Mouse (Mus musculus): ENCODE results near the gene Rasd2. TPM values are rescaled to one million over a fixed set of nuclear protein-coding genes. Genes with fewer than 3 reads are reported as not detected.
A peak's percentile ranks its signal among the peaks of the same experiment; 100 is the strongest.

The Rasd2 gene
- polyA plus RNA-seq (2015; fragmentation: Nextera tagmentation; extraction: Ambion mirVana) = 0.21 and 0.29 TPM in 2 replicates

- H3K4me3 ChIP-seq = peak within 1 kb of the TSS; percentile 55
- no peaks in the 10 kb centered on the region for H3K9me3 ChIP-seq
- H3K9ac ChIP-seq = peak within 1 kb of the TSS; percentile 26
- no peak for ATAC-seq (ENCODE audit: insufficient number of reproducible peaks, low FRiP score, low TSS enrichment, low read depth)
- H3K4me1 ChIP-seq = peaks cover 21% of the 10 kb centered on the region
- H3K27ac ChIP-seq = no peak within 1 kb of the TSS
- WGBS = 2% methylated on average over 42 of the region's 42 CpGs
- no peaks in the 10 kb centered on the region for H3K36me3 ChIP-seq
- H3K4me2 ChIP-seq = peak within 1 kb of the TSS; percentile 97
- H3K27me3 ChIP-seq = peaks cover 67% of the 10 kb centered on the region
These were observed at the start of gene Rasd2 for GRCm38 (mm10) chr8:75213686-75214085. TSS of gene Rasd2 (plus strand) at chr8:75213944.

- WGBS = 32% methylated on average over 5 of the region's 5 CpGs
- Histone ChIP-seq H3K4me3 (no peak overlapping the region), H3K27ac (no peak overlapping the region), H3K4me1 (0 out of 2 replicates have a peak, but pooled peaks cover 3% of the 10 kb centered on the region), H3K9me3 (no peaks in the 10 kb centered on the region), H3K4me2 (no peak overlapping the region), H3K9ac (no peak overlapping the region), H3K27me3 (no peaks in the 10 kb centered on the region), H3K36me3 (no peaks in the 10 kb centered on the region)
- 0 out of 2 replicates have a peak, but pooled peaks have one; percentile 66 for ATAC-seq (ENCODE audit: insufficient number of reproducible peaks, low FRiP score, low TSS enrichment, low read depth)
These were observed 44.4 kb upstream of the Rasd2 start for GRCm38 (mm10) chr8:75169363-75169762.

GRCm38 (mm10) chr8:75172009-75172685 lies 41.6 kb upstream of the Rasd2 start:
- Histone ChIP-seq H3K9me3 (no peaks in the 10 kb centered on the region), H3K27ac (no peak overlapping the region), H3K9ac (no peak overlapping the region), H3K36me3 (no peaks in the 10 kb centered on the region), H3K4me2 (no peak overlapping the region), H3K27me3 (no peaks in the 10 kb centered on the region), H3K4me1 (0 out of 2 replicates have a peak, but pooled peaks cover 3% of the 10 kb centered on the region), H3K4me3 (no peak overlapping the region)
- WGBS = 78% methylated on average over 6 of the region's 6 CpGs
- ATAC-seq (ENCODE audit: insufficient number of reproducible peaks, low FRiP score, low TSS enrichment, low read depth) = no peak

- H3K9me3 ChIP-seq = no peaks in the 10 kb centered on the region
- 71% methylated on average over 3 of the region's 3 CpGs for WGBS
- H3K4me3 ChIP-seq = no peak overlapping the region
- H3K4me2 ChIP-seq = no peak overlapping the region
- H3K27me3 ChIP-seq = no peaks in the 10 kb centered on the region
- H3K27ac ChIP-seq = no peak overlapping the region
- no peak overlapping the region for H3K9ac ChIP-seq
- H3K36me3 ChIP-seq = no peaks in the 10 kb centered on the region
- no peak for ATAC-seq (ENCODE audit: insufficient number of reproducible peaks, low FRiP score, low TSS enrichment, low read depth)
- H3K4me1 ChIP-seq = no peaks in the 10 kb centered on the region
These were observed 20.7 kb upstream of the Rasd2 start for GRCm38 (mm10) chr8:75193022-75193421.

- no peak overlapping the region for H3K4me3 ChIP-seq
- H3K36me3 ChIP-seq = no peaks in the 10 kb centered on the region
- no peak overlapping the region for H3K27ac ChIP-seq
- H3K4me1 ChIP-seq = no peaks in the 10 kb centered on the region
- ATAC-seq (ENCODE audit: insufficient number of reproducible peaks, low FRiP score, low TSS enrichment, low read depth) = no peak
- no peak overlapping the region for H3K9ac ChIP-seq
- 56% methylated on average over 4 of the region's 4 CpGs for WGBS
- no peak overlapping the region for H3K4me2 ChIP-seq
- H3K27me3 ChIP-seq = no peaks in the 10 kb centered on the region
- H3K9me3 ChIP-seq = no peaks in the 10 kb centered on the region
These were observed 19.2 kb upstream of the Rasd2 start for GRCm38 (mm10) chr8:75194473-75195071.

- no peak for ATAC-seq (ENCODE audit: insufficient number of reproducible peaks, low FRiP score, low TSS enrichment, low read depth)
- Histone ChIP-seq H3K27ac (no peak overlapping the region), H3K4me1 (no peaks in the 10 kb centered on the region), H3K27me3 (no peaks in the 10 kb centered on the region), H3K9me3 (no peaks in the 10 kb centered on the region), H3K9ac (no peak overlapping the region), H3K4me3 (no peak overlapping the region), H3K36me3 (no peaks in the 10 kb centered on the region), H3K4me2 (no peak overlapping the region)
- WGBS = 75% methylated on average over 3 of the region's 3 CpGs
These were observed 16.6 kb upstream of the Rasd2 start for GRCm38 (mm10) chr8:75197170-75197569.

GRCm38 (mm10) chr8:75197862-75198261 lies 15.9 kb upstream of the Rasd2 start:
- H3K27ac ChIP-seq = no peak overlapping the region

GRCm38 (mm10) chr8:75198300-75198699 lies 15.4 kb upstream of the Rasd2 start:
- Histone ChIP-seq H3K4me2 (no peak overlapping the region), H3K36me3 (no peaks in the 10 kb centered on the region), H3K4me3 (no peak overlapping the region), H3K9ac (no peak overlapping the region), H3K27ac (no peak overlapping the region), H3K4me1 (no peaks in the 10 kb centered on the region), H3K27me3 (no peaks in the 10 kb centered on the region), H3K9me3 (no peaks in the 10 kb centered on the region)
- ATAC-seq (ENCODE audit: insufficient number of reproducible peaks, low FRiP score, low TSS enrichment, low read depth) = no peak

More at GRCm38 (mm10) chr8:75197862-75198261, 15.9 kb upstream of the Rasd2 start:
- no peak overlapping the region for H3K4me3 ChIP-seq
- H3K9me3 ChIP-seq = no peaks in the 10 kb centered on the region
- 68% methylated on average over 4 of the region's 4 CpGs for WGBS
- no peak overlapping the region for H3K4me2 ChIP-seq
- H3K9ac ChIP-seq = no peak overlapping the region
- no peaks in the 10 kb centered on the region for H3K36me3 ChIP-seq
- ATAC-seq (ENCODE audit: insufficient number of reproducible peaks, low FRiP score, low TSS enrichment, low read depth) = no peak
- H3K4me1 ChIP-seq = no peaks in the 10 kb centered on the region
- no peaks in the 10 kb centered on the region for H3K27me3 ChIP-seq

GRCm38 (mm10) chr8:75198988-75199765 lies 14.6 kb upstream of the Rasd2 start:
- WGBS = 59% methylated on average over 5 of the region's 5 CpGs
- Histone ChIP-seq H3K9me3 (no peaks in the 10 kb centered on the region), H3K27ac (no peak overlapping the region), H3K4me2 (no peak overlapping the region), H3K4me1 (no peaks in the 10 kb centered on the region), H3K27me3 (no peaks in the 10 kb centered on the region), H3K36me3 (no peaks in the 10 kb centered on the region), H3K9ac (no peak overlapping the region), H3K4me3 (no peak overlapping the region)
- ATAC-seq (ENCODE audit: insufficient number of reproducible peaks, low FRiP score, low TSS enrichment, low read depth) = no peak

GRCm38 (mm10) chr8:75199914-75200313 lies 13.8 kb upstream of the Rasd2 start:
- Histone ChIP-seq H3K27ac (no peak overlapping the region), H3K9me3 (no peaks in the 10 kb centered on the region), H3K27me3 (no peaks in the 10 kb centered on the region), H3K4me3 (no peak overlapping the region), H3K4me1 (no peaks in the 10 kb centered on the region), H3K9ac (no peak overlapping the region), H3K36me3 (no peaks in the 10 kb centered on the region), H3K4me2 (no peak overlapping the region)
- ATAC-seq (ENCODE audit: insufficient number of reproducible peaks, low FRiP score, low TSS enrichment, low read depth) = no peak
- WGBS = 54% methylated on average over 1 of the region's 1 CpGs

- Histone ChIP-seq H3K27ac (no peak overlapping the region), H3K27me3 (no peaks in the 10 kb centered on the region), H3K4me2 (no peak overlapping the region), H3K4me3 (no peak overlapping the region), H3K4me1 (no peaks in the 10 kb centered on the region), H3K9me3 (no peaks in the 10 kb centered on the region), H3K9ac (no peak overlapping the region), H3K36me3 (no peaks in the 10 kb centered on the region)
- ATAC-seq (ENCODE audit: insufficient number of reproducible peaks, low FRiP score, low TSS enrichment, low read depth) = no peak
- WGBS = 58% methylated on average over 8 of the region's 8 CpGs
These were observed 11.6 kb upstream of the Rasd2 start for GRCm38 (mm10) chr8:75202041-75202656.

GRCm38 (mm10) chr8:75202913-75203312 lies 10.8 kb upstream of the Rasd2 start:
- no peak for ATAC-seq (ENCODE audit: insufficient number of reproducible peaks, low FRiP score, low TSS enrichment, low read depth)
- H3K4me3 ChIP-seq = no peak overlapping the region
- no peak overlapping the region for H3K4me2 ChIP-seq
- no peak overlapping the region for H3K9ac ChIP-seq
- no peaks in the 10 kb centered on the region for H3K36me3 ChIP-seq
- no peaks in the 10 kb centered on the region for H3K9me3 ChIP-seq
- H3K27me3 ChIP-seq = no peaks in the 10 kb centered on the region
- WGBS = 85% methylated on average over 3 of the region's 3 CpGs
- H3K27ac ChIP-seq = no peak overlapping the region
- no peaks in the 10 kb centered on the region for H3K4me1 ChIP-seq
